Mouse (Mus musculus) ES-Bruce4 (cell line): ENCODE data around the gene Abcb7.

Source experiments
- CTCF ChIP-seq: IDR thresholded peaks from one replicate; pipeline ENCODE4 v1.8.1; 2011; ENCODE audit warnings: low read depth, low read length
- POLR2A ChIP-seq: IDR thresholded peaks from one replicate; pipeline ENCODE4 v1.8.1; 2011; ENCODE audit warnings: low read length; ENCODE audit not compliant: insufficient read depth

- no peak for TF ChIP-seq CTCF
- no peak for TF ChIP-seq POLR2A
Measured at GRCm38 (mm10) chrX:104461755-104462154, 48.1 kb upstream of the Abcb7 start.
